ENCODE assay signal across 9 mouse cellular contexts in the genomic region with DNA sequence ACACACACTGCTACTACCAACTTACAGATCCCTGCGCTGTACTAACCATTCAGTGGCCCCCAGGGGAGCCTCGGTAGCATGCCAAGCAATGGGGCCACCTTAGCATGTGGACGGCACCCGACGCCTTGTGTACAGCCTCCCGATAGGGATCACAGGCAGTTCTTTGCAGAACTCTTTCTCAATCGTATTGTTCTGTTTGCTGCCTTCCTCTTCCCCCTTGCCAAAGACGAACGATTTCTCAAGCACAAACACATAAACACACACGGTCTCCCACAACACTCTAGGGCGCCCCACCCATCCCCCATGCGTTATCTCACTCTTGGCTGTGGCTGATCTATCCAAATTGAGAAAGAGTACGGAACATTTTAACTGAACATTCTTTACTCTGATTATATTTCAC.
DNase-seq lines count a peak whose midpoint lies in the region; ATAC-seq lines count a peak whose summit lies in the region.
"Had no signal": no experiment of that assay in that cellular context is flagged by ENCODE, and none has a peak within 500 bp of the region (broad histone marks: within the 10 kb centered on the region; RNA-seq: fewer than 3 reads in every experiment).

No protein-coding gene starts in this region.

- DNase-seq in kidney, adult 18-20 months, result peak; percentile 75
- peak; percentile 75 for DNase-seq in fat pad, adult 2 months (ENCODE audit: extremely low read depth, low read depth, low spot score)
- DNase-seq in liver, embryonic 13.5 days, result peak; percentile 60
- DNase-seq in spleen, postnatal 36 days (ENCODE audit: low spot score in 2 of 2), result peak; percentile 22 to 38
- DNase-seq in cerebellum, postnatal 4 days (ENCODE audit: low spot score in 2 of 2), result no peak
- DNase-seq in embryo, embryonic 9.5 days (ENCODE audit: extremely low spot score), result no peak
- no peak for DNase-seq in natural killer cell, adult 2 months (ENCODE audit: low spot score in 2 of 2)

- H3K36me3 ChIP-seq in kidney, embryonic 16.5 days (ENCODE audit: insufficient read depth, low read length), result no peaks in the 10 kb centered on the region
- no peaks in the 10 kb centered on the region for H3K36me3 ChIP-seq in liver, embryonic 13.5 days
- H3K36me3 ChIP-seq: heart, embryonic 13.5 days had no signal

- no peak overlapping the region for H3K4me3 ChIP-seq in kidney, embryonic 16.5 days (ENCODE audit: low read length)
- no peak overlapping the region; the same call in 1 of the 2 replicates for H3K4me3 ChIP-seq in liver, embryonic 13.5 days (replicated peaks)
- H3K4me3 ChIP-seq: heart, embryonic 13.5 days had no signal

- H3K4me1 ChIP-seq in kidney, embryonic 16.5 days (ENCODE audit: insufficient read depth, low read length), result peaks cover 12% of the 10 kb centered on the region
- peaks cover 28% of the 10 kb centered on the region for H3K4me1 ChIP-seq in liver, embryonic 13.5 days (replicated peaks)

- ATAC-seq in kidney, embryonic 16.5 days (ENCODE audit: low FRiP score, low TSS enrichment), result no peak
- peak; percentile 81 for ATAC-seq in liver, embryonic 13.5 days (ENCODE audit: low read depth)

- WGBS in kidney, embryonic 16.5 days, result 61% methylated on average over 13 of the region's 13 CpGs
- 30% methylated on average over 13 of the region's 13 CpGs for WGBS in liver, embryonic 13.5 days (ENCODE audit: insufficient replicate concordance)

- H3K9ac ChIP-seq in kidney, embryonic 16.5 days (replicated peaks; ENCODE audit: low read length), result no peak overlapping the region
- H3K9ac ChIP-seq in liver, embryonic 13.5 days, result no peak overlapping the region
- H3K9ac ChIP-seq: heart, embryonic 13.5 days had no signal

- no peaks in the 10 kb centered on the region for H3K9me3 ChIP-seq in kidney, embryonic 16.5 days (ENCODE audit: low read length)
- H3K9me3 ChIP-seq in liver, embryonic 13.5 days (replicated peaks), result no peaks in the 10 kb centered on the region
- H3K9me3 ChIP-seq: heart, embryonic 13.5 days had no signal

- H3K27me3 ChIP-seq in kidney, embryonic 16.5 days (ENCODE audit: insufficient read depth, low read length), result peaks cover 8% of the 10 kb centered on the region
- H3K27me3 ChIP-seq in liver, embryonic 13.5 days, result 0 out of 2 replicates have a peak, but pooled peaks cover 6% of the 10 kb centered on the region

- no peak overlapping the region for H3K4me2 ChIP-seq in kidney, embryonic 16.5 days (replicated peaks; ENCODE audit: low read depth, low read length)
- peak overlapping the region; percentile 39 for H3K4me2 ChIP-seq in liver, embryonic 13.5 days
- H3K4me2 ChIP-seq: heart, embryonic 13.5 days had no signal

- no peak overlapping the region for H3K27ac ChIP-seq in kidney, embryonic 16.5 days (ENCODE audit: low read length)
- 0 out of 2 replicates have a peak overlapping the region, but pooled peaks have one; percentile 34 for H3K27ac ChIP-seq in liver, embryonic 13.5 days
- H3K27ac ChIP-seq: heart, embryonic 13.5 days had no signal

Comparison
In these comparisons a context has a peak if more than half of its experiments do, and no peak if none do; other contexts are left out.
1. DNase-seq: peak in kidney, adult 18-20 months (single experiment), fat pad, adult 2 months (single experiment), liver, embryonic 13.5 days (single experiment) and spleen, postnatal 36 days (2 of 2); none in cerebellum, postnatal 4 days (0 of 2), embryo, embryonic 9.5 days (single experiment) and natural killer cell, adult 2 months (0 of 2).